Mouse (Mus musculus): ENCODE results near the gene Mgat4a.

The Mgat4a gene

DNA sequence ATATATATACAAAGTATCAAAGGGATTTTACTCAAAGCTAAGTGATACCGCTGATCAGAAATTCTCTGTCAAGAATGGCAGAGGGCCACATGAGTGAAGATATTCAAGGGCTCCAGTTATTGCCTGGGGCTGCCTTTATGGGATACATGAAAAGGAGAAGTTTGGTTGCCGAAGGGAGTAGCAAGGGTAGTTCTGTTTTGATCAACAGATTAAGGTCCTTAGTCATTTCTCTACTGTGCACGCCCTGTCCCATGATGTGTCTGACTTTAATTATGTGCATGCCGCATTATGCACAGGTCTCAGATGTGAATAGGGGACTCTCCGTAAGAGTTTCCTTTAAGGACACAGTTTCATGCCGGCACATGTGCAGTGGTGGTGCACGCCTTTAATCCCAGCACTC is 83.3 kb downstream of the Mgat4a start:
- no peak for DNase-seq (ENCODE audit: low spot score)

DNA sequence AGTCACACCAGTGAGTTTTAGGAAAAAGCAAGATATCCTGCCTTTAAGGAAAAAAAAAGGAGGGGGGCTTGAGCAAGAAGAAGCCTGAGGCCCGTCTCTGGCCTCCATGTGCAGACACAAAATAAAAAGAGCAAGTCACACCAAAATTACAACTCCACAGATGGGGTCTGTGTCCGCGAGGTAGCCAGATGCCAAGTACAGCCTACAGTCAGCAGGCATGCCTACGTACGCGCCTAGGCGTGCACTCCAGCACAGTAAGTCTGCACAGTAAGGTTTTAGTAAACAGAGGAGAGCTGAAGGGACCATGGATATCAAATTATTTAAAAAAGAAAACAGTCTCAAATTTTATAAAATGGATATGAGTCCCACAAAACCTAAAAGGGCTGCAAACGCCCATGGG is 89.5 kb downstream of the Mgat4a start:
- DNase-seq (ENCODE audit: low spot score) = no peak

DNA sequence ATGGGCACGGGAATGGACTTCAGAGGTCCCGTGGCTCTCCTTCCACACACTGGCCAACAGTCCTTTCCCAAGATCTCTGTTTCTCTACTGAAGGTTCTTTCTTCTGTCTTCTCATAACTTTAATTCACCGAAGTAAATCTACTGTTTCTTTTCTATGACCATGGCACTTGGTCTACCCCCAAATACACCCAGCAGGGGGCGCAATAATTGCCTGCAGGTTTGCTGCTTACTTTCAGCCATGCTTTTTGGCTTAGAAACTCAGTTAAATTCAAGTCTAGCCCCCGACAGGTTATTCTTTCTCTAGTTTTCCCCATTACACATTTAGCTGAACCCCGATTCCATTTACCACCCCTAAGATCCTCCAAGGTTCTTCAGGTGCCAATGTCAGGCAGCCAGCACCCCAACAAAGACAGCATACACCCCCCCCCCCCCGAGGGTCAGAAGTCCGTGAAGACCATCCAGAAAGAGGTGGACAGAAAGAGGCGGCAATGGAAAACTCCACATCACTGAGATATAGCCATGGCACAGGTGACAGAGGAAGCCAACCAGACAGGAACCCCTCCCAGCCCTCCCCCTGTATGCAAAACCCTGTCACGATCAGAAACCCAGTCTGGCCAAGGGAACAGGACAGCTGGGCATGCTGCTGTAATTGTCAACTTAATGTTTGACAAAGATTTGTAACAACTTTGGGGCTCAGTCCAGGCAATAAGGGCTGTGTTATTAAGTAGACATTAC is 92.3 kb downstream of the Mgat4a start:
- DNase-seq (ENCODE audit: low spot score) = peak; percentile 64

DNA sequence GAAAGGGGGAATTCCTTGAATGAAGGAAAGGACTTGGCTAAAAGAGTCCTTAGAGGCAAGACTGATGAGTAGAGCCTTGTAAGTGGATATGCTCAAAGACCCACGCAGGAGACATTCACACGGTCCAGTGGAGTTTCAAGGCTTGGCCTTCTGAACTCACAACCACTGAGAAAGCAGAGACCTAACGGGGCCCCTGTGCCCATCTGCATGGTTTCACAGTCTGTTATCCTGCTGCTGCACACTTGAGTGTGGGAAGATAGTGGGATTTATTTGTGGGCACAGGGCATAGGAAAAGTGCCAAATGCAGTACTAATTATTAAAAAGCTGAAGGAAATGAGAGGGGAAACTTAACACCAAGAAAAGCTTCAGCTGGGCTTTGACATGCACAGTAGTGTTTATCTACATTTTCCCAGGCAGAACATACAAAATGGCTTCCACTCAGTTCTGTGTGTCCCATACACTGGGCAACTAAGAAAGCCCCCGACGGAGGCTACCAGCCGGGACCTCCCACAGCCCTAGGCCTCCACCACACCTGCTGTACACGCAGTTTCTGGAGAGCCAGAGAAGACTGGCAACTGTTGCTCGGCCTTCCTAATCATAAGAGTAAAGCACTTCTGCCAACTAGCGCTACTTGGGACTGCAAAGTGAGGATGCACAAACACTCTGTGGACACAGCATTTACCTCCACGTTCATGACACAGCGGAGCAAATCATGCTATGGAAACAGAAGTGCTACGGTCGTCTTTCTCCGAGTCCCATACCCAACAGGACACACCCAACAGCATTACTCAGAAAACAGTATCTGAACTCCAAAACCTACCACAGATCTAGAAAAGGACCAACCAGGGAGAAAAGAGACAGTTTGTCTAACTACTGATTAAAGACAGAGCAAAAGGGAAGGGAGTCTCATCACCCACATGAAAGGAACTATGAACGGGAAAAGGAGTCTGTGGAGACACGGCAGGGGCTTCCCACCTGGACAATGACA is 97.7 kb downstream of the Mgat4a start:
- no peak for DNase-seq (ENCODE audit: low spot score)

DNA sequence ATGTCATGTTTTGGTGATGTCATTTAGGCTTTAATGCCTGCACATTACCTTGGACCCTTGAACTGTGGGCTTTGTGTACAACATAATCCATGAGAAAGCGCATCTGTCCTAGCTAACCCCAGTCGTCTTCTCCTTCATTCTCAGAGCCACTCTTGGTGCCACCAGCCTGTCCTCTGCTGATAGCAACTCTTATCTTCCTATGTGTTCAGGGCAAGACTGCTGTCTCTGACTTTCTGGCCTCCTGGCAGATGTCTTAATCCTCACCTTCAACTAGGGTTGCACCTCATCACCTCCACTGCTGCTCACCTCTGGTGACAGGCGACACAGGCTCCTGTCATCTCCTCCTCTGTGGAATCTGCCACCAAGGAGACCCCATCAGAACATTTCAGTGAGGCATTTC is 104.4 kb downstream of the Mgat4a start:
- no peak for DNase-seq (ENCODE audit: low spot score)

DNA sequence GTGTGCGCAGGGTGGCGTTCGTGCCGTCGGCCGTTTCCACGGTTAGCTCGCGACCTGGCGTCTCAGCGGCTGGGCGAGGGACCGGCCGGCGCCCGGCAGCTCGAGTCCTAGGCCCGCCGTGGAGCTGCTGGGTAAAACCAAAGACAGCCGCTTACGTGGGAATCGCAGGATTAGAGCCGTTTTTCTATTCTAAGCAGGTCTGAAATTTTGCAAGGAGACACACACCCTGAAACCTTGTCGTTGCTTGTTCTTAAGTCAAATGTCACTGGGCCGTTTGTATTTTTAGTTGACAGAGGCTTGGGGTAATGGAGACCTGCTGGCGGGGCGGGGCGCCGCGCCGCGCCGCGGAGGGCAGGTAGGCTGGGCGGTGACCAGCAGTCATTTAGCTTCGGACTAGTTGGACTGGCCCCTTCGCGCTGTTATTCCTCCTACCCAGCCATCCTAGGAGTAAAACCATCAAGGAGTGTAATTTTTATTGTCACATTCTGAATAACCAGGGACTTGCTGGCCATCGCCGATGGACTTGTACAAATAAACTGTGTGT is 110.4 kb downstream of the Mgat4a start:
- peak; percentile 16 for DNase-seq (ENCODE audit: low spot score)

DNA sequence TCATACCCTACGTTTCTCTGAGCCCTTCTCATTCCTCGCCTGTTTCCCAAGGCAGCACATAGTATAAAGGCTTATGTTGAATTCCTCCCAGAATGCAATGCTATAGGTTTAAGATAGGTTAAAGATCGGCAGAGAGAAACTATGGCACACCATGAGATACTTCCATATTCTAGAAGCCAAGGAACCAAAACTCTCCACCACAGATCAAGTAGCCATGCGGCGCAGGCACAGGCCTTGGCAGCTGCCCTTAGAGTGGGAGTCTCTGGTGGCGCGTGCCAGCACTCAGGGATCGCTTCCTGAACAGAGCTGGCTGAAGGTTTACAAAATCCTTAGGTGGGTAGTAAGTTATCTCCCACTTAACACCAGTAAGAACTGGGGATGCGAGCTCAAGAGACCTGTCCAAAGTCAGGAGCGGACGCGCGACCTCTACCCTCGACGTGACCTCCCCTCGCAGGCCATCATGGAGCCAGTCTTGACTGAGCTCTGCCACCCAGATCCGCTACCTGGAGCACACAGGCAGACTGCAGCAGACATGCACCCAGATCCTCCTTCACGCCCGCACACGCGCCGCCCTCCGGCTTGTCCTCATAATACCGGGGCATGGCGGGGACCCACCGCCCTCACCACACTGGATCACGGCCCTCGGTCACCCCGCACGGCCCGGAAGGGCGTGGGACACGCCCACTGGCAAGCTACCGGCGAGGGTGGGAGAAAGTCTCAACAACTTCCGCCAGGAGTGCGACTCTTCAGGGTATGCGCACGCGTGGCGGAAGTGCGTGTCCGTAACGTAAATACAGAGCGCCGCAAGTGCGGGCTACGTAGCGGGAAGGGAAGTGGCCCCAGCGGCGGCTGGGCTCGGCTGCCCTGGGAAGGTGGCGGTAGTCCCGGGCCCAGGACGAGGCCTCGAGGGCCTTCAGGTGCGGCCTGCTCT is 111.2 kb downstream of the Mgat4a start, which contains the start of the genes Coa5 and Unc50:
TSS of gene Coa5 (minus strand) at position 738 of the 931 bp plus-strand sequence.
TSS of gene Unc50 (plus strand) at position 774 of the 931 bp plus-strand sequence.
- peak; percentile 94 for DNase-seq (ENCODE audit: low spot score)

DNA sequence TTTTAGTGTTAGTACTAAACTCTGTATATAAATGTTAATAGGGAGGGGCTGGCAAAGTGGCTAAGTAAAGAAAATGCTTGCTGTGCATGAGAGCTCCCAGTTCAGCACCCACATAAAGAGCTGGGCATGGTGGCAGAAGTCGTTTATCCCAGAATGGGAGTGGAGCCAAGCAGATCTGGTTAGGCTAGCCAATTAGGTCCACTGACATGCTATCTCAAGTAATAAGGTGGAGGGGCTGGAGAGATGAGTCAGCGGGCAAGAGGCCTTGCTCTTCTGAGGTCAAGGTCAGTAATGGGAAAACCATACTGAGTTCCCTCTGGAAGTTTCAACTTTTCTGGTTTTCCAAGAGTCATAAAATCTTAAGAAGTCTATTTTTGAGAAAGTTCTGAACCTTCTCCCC is 111.9 kb downstream of the Mgat4a start:
- DNase-seq (ENCODE audit: low spot score) = no peak

DNA sequence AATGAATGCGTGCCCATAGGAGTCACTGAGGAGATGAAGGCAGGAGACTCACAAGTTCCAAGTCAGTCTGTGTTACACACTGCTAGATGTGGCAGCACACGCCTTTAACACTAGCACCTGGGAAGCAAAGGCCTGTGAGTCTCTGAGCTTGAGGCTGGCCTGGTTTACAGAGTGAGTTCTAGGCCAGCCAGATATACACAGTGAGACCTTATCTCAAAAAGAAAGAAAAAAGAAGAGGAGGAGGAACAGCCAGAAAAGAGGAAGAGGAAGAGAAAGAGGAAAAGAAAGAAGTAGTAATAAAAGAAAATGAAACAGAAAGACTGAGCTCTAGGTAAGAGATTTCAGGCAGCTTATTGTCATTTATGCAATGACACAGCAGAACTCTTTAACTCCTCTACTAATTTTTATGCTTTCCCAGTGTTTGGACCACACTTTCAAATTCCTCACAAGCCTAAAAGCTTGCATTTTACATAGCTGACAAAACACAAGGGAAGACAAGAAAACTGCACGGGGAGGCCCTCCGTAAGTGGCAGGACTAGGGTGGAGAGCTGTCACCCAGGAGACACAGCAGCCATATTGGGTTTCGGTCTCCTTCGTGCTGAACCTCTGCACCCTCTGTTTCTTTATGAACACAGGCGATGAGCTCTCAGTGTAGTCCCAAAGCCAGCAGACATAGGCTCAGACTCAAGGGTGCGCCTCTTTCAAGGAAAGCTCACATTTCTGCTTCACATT is 113.5 kb downstream of the Mgat4a start:
- DNase-seq (ENCODE audit: low spot score) = no peak

DNA sequence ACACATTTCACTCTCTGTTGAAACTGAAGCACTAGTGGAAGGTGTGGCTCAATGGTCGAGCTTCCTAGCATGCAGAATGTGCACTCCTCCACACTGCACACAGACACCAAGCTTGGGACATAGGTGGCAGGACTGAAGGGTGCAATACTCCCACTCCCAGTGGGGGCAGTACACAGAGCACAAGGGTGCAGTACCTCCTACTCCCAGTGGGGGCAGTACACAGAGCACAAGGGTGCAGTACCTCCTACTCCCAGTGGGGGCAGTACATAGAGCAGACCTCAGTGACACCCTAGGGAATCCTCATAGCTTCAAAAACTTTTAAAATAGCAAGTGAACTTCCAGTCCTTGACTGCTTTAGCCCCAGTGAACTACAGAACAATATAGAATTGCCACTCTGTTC is 121.4 kb downstream of the Mgat4a start:
- DNase-seq (ENCODE audit: low spot score) = peak; percentile 44

DNA sequence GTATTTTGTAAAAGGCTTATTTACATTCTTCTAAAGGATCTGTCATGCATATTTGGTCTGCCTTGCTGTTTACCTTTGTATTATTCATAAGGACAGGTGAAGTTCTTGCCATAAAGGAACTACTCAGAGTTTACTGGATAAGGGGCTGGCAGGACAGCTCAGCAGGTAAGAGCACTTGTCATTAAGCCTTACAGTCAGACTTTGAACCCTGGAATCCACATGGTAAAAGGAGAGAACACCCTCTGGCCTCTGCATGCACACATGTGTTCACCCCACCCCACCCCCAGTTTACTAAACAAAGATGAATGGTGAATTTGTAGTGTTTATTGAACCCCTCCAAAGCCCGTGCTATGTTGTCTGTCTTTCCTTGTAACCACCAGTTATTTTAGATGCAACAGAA is 125.4 kb downstream of the Mgat4a start:
- DNase-seq (ENCODE audit: low spot score) = no peak

DNA sequence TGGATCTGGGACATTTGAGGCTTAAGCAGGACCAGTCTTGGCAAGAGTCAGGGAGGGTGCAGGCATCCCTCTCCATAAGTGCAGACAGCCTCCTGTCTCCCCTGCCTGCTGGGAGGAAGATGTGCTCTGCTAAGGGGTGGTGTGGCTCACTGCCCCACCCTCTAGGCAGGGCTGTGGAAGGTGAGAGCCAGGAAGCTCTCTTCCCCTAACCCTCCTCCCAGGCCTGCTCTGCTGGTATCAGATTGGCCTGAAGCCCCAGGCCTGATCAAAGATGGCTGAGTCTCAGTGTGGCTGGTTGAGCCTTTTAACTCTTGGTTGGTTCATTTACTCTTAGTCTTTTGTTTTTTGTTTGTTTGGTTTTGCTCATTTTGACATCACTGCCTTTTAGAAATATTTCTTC is 131.2 kb downstream of the Mgat4a start:
- no peak for DNase-seq (ENCODE audit: low spot score)

DNA sequence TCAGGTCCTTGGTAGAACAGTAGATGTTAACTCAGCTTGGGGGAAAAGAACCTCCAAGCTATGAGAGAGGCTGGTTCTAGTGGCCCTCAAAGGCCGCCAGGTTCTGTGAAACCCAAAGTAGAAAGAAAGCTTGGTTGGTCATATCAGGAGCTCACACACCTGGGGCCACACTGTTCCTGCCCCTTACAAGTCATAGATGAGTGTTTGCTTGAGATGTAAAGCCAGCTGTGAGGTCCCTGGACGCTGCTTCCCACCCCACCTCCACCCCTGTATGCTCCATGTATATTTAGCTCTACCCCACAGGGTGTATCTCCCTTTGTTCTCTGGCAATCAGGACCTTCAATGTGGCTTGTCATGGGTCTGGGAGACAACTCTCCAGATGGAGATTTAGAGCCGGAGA is 132.1 kb downstream of the Mgat4a start:
- DNase-seq (ENCODE audit: low spot score) = no peak

DNA sequence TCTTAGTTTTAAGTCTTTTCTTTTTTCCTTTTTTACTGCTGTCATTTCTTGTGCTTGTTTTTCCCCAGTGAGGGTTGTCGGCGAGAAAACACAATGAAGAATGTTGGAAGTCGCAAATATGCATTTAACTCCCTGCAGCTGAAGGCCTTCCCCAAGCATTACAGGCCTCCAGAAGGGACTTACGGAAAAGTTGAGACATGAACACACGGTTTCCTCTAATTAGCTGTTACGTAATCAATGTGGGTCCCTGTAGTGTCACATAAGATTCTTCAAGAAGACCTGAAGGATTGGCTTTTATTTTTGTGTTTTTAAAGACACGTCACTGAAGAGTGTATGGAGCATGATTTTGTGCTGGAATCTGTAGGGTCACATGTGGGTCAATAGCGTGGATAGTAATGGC is 132.8 kb downstream of the Mgat4a start:
- no peak for DNase-seq (ENCODE audit: low spot score)

DNA sequence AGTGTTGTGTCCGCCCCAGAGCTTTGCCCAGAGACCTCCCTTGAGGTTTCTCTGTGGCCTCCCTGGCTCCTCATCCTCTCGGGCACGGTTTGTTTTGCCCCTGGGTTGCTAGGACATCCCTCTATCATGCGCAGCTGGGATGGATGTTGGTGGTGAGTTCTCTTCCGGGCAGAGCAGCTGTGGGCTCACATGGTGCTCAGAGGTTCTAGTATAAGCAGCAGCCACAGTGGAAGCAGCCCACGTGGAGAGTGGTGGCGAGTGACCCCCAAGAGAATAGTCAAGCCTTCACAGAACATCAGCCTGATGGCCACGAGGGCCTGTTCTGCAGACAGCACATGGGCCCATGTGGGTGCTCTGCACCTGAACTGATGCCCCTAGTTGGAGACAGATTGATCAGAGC is 133.6 kb downstream of the Mgat4a start:
- DNase-seq (ENCODE audit: low spot score) = no peak

DNA sequence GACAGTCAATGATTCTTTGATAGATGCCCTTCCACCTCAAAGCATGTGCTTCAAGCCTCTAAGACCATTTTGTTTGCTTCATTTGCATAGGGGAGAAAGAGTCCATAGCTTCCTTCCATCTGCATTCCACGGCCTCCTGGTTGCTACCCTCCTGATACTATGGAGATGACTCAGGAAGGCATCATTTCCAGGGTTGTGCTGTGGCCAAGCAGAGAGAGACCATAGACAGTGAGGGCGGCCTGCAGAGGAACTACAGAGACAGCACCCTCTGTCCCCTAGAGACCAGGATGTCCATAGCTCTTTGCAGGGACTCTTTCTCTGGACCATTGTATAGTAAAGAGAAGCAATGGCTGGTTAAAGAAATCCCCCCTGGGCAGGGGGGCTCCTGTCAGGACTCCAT is 135.7 kb downstream of the Mgat4a start:
- no peak for DNase-seq (ENCODE audit: low spot score)

DNA sequence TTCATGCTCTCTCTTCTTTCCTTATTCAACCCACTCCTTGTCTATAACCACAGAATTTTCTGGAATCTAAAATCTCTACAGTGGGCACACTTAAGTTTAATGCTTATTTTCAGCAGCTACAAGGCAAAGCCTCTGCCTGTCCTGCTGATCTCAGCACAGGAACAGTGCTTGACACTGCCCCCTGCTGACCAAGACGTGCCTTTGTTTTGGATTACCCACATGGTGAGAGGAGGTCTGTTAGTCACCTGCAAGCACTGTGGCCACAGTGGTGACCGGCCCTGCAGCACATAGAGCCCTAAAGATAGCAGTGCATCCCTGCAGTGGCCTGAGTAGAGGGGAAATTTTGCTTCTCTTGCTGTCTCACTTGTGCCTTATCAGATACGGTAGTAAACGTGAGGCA is 139.1 kb downstream of the Mgat4a start:
- DNase-seq (ENCODE audit: low spot score) = peak; percentile 63

DNA sequence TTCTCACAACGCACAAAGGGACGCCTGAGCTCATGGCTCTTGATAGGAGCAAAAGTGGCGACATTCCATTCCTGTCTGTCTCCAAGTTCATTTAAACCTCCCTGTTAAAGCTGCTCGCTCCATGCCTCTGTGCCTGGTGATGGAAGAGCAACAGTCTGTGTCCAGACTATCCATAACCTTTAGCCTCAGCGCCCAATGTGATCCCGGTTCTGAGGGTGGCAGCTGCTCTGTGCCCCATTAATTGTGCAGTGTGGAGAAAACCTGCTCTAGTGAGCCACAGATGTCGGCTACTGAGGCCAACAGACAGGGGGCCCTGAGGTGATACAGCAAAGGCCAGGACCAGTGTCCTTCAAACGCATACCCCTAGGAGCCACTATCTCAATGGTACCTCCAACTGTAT is 141.1 kb downstream of the Mgat4a start:
- no peak for DNase-seq (ENCODE audit: low spot score)

DNA sequence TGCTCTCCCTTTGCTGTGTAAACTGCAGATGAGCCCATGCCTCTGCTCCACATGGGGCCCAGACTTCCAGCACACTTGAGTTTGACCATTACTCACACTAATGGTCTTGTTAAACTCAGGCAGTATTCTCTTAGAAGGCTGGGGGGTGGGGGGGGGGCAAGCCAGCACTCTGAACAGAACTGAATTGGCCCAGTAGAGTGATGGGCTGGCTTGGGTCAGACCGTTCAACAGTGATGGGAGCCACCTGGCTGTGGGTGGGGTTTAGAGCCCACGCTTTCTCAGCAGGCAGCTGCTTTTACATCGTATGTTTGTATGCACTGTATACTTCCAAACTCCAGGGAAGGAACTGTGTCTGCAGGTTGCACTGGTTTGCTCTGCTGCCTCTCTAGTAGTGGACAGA is 141.9 kb downstream of the Mgat4a start:
- no peak for DNase-seq (ENCODE audit: low spot score)

DNA sequence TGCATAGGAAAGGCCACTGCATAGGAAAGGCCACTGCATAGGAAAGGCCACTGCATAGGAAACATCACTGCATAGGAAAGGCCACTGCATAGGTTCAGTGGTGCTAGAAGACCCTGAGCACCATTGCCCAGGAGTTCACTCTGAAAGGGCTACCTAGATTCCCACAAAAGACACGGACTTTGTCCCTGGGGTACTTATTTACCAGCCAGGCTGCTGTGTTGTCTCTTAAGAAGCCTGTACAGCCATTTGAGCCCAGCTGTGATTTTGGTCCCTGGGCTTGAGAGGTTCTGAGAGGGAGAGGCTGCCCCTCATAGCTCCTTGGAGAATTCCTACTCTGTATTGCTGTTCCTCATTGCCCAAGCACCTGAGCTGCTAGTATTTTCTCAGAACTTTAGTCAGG is 144.3 kb downstream of the Mgat4a start:
- DNase-seq (ENCODE audit: low spot score) = no peak

DNA sequence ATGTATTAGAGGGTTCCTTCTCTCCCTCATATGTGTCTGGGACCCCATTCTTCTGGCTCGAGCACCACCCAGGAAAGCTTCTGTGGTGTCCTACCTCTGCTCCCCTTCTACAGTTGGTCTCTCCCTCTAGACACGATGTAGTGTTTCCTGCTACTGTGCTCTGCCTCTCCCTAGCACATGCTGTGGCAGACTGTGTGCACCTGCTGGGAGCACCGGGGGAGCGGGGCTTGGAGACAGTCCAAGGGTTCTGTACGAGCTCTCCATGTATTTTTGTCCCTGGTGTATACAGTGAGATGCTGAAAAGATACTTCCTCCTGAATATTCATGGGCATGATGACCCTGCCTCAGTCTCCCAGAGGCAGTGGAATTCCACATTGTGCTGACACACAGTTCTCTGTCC is 147.6 kb downstream of the Mgat4a start:
- DNase-seq (ENCODE audit: low spot score) = no peak
